Mouse (Mus musculus): ENCODE results near the gene Folr1.

Folr1 gene

DNA sequence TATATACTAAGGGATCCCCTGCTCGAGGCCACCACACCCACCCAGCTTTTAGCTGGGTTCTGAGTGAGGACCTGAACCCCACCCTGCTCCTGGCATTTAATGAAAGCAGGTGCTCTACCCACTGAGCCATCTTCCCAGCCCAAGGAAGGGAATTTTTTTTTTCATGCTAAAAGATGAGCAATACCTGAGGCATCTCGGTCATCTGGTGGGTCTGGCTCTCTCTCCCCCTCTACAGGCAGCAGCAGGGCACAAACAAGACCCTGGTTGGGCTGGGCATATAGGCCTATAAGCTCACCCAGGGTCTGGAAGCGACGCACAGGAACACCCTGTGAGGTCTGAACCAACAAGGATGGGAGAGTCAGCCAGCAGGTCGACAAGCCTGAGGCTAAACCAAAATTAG is 37.2 kb downstream of the Folr1 start:
- no peak for DNase-seq (ENCODE audit: low read depth, low spot score)

- no peak for DNase-seq (ENCODE audit: low read depth, low spot score)
These were observed 38.2 kb downstream of the Folr1 start for GRCm38 (mm10) chr7:101832372-101832771.

DNA sequence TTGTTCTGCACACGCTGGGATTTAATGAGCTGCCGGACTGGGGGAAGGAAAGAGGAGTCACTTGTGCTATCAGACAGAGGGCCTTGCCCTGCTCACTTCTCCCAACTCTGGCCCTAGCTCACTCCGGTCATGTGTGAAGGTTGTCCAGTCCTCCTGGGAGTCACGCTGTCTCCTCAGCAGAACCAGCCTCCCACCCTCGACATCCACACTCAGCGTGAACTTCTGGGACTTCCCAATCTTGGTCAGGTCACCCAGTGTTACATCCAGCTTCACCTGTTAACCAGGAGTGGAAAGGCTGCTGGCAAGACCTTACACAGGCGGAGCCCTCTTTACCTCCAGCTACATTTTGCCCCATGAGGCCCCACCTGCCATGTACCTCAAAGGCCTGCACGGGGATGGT is 39.2 kb downstream of the Folr1 start:
- DNase-seq (ENCODE audit: low read depth, low spot score): no peak

DNA sequence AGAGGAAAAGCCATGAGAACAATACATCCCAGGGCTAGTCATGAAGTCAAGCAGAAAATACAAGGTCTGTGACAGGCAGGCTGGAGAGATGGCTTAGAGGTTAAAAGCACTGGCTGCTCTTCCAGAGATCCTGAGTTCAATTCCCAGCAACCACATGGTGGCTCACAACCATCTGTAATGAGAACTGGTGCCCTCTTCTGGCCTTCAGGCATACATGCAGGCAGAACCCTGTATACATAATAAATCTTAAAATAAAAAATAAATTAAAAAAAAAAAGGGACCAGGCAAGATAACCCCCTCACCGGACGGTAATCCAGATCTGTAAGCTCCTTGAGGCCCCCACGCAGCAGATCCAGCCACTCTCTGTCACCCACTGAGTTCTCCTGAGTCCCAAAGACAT is 40.2 kb downstream of the Folr1 start:
- no peak for DNase-seq (ENCODE audit: low read depth, low spot score)

DNA sequence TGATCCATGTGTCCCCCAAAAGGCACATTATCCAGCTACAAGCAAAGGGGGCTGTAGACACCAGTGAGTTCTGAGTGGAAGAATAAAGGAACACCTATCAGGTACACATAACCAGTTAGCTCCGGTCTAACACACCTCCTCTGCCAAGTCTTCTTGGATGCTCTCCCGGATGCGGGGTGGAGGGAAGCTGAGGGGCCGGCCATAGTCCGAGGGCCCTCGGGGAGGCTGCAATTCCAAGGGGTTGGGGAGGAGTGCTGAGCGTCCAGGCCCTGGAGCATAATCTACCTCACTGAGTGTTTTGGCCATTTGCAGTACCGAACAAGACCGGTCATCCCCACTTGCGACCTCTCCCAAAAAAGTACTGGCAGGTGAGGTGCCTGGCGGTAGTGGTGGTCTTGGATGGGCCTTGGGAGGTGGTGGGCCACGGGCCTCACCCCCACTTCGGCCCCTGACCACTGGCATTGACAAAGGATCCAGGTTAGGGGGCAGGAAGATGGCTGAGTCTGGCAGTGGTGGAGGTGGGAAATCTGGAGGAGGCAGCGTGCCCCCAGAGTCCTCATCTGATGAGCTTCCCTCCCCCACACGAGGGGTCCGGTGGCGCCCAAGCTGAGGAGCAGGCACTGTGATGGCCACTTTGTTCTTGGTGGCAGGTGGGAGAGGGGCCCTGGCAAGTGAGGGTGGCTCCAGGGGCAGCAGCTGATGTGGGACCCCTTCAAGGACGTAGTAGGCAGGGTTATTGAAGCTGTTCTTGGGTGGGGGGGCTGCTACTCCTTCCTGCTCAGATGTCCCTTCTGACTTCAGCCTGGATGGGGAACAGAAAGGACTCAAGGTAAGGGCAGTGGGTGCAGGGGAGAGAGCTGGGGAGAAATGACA is 46.6 kb downstream of the Folr1 start:
- no peak for DNase-seq (ENCODE audit: low read depth, low spot score)

GRCm38 (mm10) chr7:101822836-101823757 is 47.5 kb downstream of the Folr1 start:
- DNase-seq (ENCODE audit: low read depth, low spot score): peak; percentile 45

DNA sequence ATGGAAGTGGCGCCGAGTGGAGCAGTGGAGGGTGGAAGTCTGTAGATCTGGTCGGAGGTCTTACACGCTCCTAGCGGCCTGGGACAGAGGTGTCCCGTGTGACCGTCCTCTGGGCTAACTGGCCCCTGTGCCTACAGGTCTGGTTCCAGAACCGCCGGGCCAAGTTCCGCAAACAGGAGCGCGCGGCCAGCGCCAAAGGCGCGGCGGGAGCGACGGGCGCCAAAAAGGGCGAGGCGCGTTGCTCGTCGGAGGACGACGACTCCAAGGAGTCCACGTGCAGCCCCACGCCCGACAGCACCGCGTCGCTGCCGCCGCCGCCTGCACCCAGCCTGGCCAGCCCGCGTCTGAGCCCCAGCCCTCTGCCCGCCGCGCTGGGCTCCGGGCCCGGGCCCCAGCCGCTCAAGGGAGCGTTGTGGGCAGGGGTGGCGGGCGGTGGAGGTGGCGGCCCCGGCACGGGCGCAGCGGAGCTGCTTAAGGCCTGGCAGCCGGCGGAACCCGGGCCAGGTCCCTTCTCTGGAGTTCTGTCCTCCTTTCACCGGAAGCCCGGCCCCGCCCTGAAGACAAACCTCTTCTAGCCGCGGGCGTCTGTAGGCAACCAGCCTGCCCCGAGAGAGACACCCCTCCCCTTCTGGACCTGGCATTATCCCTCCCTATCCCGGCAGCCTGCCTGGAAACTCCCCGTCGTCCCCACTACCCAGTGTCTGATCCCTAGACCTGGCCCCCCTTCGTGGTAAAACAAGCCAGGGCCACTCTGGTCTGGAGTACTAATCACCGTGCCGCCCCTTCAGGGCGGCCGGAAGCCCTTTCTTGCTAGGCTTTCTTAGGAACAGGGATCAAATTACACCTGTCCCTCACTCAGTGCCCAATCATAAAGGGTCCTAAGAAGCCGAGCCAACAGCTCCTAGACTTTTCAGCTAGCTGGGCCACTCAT is 48.8 kb downstream of the Folr1 start:
- no peak for DNase-seq (ENCODE audit: low read depth, low spot score)

DNA sequence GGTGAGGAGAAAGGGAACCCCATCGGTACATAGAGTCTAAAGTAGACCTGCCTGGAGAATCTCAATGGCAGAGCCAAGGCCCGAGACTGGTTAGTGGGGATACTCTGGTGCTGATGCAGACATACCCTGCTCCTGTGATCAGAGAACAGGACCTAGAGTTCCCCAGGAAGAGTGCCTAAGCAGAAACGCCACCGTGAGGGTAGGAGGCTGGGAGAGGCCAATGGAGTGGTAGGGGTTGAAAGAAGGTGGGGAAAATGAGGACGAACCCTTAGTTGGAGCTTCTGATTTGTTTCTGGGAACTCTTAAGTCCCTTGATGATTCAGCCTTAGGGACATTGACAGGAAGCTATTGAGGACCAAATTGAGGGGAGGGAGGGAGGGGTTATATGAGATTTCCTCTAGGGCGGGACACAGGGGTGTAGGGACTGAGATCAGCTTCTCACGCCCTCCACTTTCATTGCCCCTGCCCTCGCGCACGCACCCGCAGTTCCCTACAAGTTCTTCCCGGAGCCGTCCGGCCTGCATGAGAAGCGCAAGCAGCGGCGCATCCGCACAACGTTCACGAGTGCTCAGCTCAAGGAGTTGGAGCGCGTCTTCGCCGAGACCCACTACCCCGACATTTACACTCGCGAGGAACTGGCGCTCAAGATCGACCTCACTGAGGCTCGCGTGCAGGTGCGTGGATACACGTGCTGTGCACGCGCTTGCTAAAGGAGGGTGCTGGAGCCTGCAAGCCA is 50.1 kb downstream of the Folr1 start:
- peak; percentile 10 for DNase-seq (ENCODE audit: low read depth, low spot score)

DNA sequence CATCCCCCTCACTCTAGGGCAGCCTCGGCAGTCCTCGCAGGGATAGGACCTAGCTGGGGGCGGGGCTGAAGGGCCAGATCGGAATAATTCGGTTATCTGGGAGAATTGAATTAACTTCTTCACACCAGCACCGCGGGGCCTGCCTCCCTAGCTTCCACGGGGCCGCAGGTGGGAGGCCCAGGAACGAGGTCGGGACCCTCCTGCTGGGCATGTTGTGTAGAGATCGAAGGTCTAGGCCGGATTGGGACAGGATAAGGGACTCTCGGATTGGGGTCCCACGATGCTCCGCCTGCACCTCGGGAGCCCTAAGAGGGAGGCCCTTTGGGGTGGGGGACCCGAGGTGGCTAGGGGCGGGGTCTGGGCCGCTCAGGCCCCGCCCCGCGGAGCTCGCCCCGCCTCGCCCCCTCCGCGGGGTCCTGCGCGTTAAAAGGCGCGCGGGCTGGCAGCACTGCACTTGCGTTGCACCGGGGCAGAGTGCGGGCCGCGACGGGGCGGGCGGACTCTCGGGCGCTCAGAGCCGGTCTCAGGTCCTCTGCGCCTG is 52.7 kb downstream of the Folr1 start, which contains the start of gene Phox2a:
Phox2a (plus strand) TSS at position 453 of the 541 bp plus-strand sequence.
- DNase-seq (ENCODE audit: low read depth, low spot score): no peak
